Mouse (Mus musculus): ENCODE results near the gene Hspa4. TPM values are rescaled to one million over a fixed set of nuclear protein-coding genes. Genes with fewer than 3 reads are reported as not detected.

Hspa4 gene
- polyA plus RNA-seq, 1 experiment = 99.3 TPM

DNA sequence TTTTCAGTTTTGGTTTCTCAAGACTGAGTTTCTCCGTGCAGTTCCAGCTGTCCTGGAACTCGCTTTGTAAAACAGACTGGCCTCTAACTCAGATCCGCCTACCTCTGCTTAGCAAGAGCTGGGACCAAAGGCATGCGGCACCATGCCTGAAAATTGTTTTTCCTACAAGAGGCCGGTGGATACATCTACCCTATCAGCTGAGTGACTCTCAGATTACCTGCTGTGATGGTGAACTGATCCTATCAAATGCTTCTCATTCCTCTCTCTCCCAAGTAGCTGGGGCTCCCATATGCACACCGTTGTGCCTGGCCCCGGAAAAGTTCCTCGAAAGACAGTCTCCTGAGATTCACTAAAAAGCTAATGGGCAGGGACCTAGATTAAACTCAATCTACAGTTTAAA lies 37.4 kb upstream of the Hspa4 start:
- peaks cover 3% of the 10 kb centered on the region for H3K36me3 ChIP-seq (ENCODE audit: control insufficient read depth, insufficient read depth)
- no peaks in the 10 kb centered on the region for H3K27me3 ChIP-seq (ENCODE audit: control insufficient read depth, insufficient read depth, insufficient read length)
- no peak overlapping the region for H3K4me2 ChIP-seq (ENCODE audit: low read depth)
- no peak overlapping the region for H3K4me3 ChIP-seq
- no peaks in the 10 kb centered on the region for H3K79me2 ChIP-seq (ENCODE audit: control insufficient read depth, insufficient read depth)
- TF ChIP-seq TCF3 (IDR thresholded peaks at IDR 0.05; ENCODE audit: insufficient read length, low read depth) (no peak), E2F4 (IDR thresholded peaks at IDR 0.05; ENCODE audit: insufficient read depth) (no peak), MYOG (IDR thresholded peaks at IDR 0.05; ENCODE audit: control insufficient read depth in 1 of 3, insufficient read depth in 1 of 3, insufficient read length in 2 of 3, low read depth in 2 of 3) (no peak), CEBPB (IDR thresholded peaks at IDR 0.05; ENCODE audit: insufficient read depth, poor library complexity, severe bottlenecking) (no peak), USF1 (IDR thresholded peaks at IDR 0.05; ENCODE audit: low read depth) (no peak), MAX (IDR thresholded peaks at IDR 0.05; ENCODE audit: low read depth) (no peak), MYOD1 (IDR thresholded peaks at IDR 0.05; ENCODE audit: control insufficient read depth in 1 of 3, insufficient read length in 2 of 3, low read depth in 2 of 3) (no peak), TCF12 (IDR thresholded peaks at IDR 0.05; ENCODE audit: insufficient read depth, poor library complexity, severe bottlenecking) (no peak), SRF (IDR thresholded peaks at IDR 0.05; ENCODE audit: control insufficient read depth, insufficient read length, low read depth) (no peak), POLR2A (IDR thresholded peaks at IDR 0.05; ENCODE audit: insufficient read length, low read depth) (no peak), POLR2AphosphoS2 (IDR thresholded peaks at IDR 0.05; ENCODE audit: insufficient read length, low read depth) (no peak)
- no peak overlapping the region for H3ac ChIP-seq (ENCODE audit: control insufficient read depth, insufficient read length)

DNA sequence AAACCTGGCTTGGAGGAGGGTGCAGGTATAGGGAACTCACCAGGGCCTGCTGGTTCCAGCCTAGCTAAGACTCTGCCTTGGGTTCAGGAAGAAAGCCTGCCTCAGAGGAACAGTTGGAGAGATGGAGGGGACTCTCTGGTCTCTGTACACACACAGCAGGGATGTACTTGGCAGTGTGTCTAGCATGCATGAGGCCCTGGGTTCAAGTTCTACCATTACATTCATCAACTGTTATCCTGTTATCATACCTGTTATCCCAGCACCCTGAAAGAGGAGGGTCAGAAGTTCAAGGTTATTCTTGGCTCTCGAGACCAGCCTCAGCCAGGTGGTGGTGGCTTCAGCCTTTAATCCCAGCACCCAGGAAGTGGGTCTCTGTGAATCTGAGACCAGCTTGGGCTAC lies 36.7 kb upstream of the Hspa4 start:
- Histone ChIP-seq H3ac (ENCODE audit: control insufficient read depth, insufficient read length) (no peak overlapping the region), H3K79me2 (ENCODE audit: control insufficient read depth, insufficient read depth) (no peaks in the 10 kb centered on the region), H3K4me2 (ENCODE audit: low read depth) (no peak overlapping the region), H3K27me3 (ENCODE audit: control insufficient read depth, insufficient read depth, insufficient read length) (no peaks in the 10 kb centered on the region), H3K36me3 (ENCODE audit: control insufficient read depth, insufficient read depth) (peaks cover 3% of the 10 kb centered on the region), H3K4me3 (no peak overlapping the region)
- no peak for TF ChIP-seq SRF (IDR thresholded peaks at IDR 0.05; ENCODE audit: control insufficient read depth, insufficient read length, low read depth)
- no peak for TF ChIP-seq E2F4 (IDR thresholded peaks at IDR 0.05; ENCODE audit: insufficient read depth)
- no peak for TF ChIP-seq MYOD1 (IDR thresholded peaks at IDR 0.05; ENCODE audit: control insufficient read depth in 1 of 3, insufficient read length in 2 of 3, low read depth in 2 of 3)
- no peak for TF ChIP-seq USF1 (IDR thresholded peaks at IDR 0.05; ENCODE audit: low read depth)
- no peak for TF ChIP-seq POLR2AphosphoS2 (IDR thresholded peaks at IDR 0.05; ENCODE audit: insufficient read length, low read depth)
- TF ChIP-seq CEBPB (IDR thresholded peaks at IDR 0.05; ENCODE audit: insufficient read depth, poor library complexity, severe bottlenecking) = no peak
- TF ChIP-seq MAX (IDR thresholded peaks at IDR 0.05; ENCODE audit: low read depth) = no peak
- no peak for TF ChIP-seq POLR2A (IDR thresholded peaks at IDR 0.05; ENCODE audit: insufficient read length, low read depth)
- no peak for TF ChIP-seq REST (IDR thresholded peaks at IDR 0.05; ENCODE audit: insufficient read depth, insufficient read length)
- no peak for TF ChIP-seq TCF3 (IDR thresholded peaks at IDR 0.05; ENCODE audit: insufficient read length, low read depth)
- no peak for TF ChIP-seq TCF12 (IDR thresholded peaks at IDR 0.05; ENCODE audit: insufficient read depth, poor library complexity, severe bottlenecking)
- no peak for TF ChIP-seq MYOG (IDR thresholded peaks at IDR 0.05; ENCODE audit: control insufficient read depth in 1 of 3, insufficient read depth in 1 of 3, insufficient read length in 2 of 3, low read depth in 2 of 3)

DNA sequence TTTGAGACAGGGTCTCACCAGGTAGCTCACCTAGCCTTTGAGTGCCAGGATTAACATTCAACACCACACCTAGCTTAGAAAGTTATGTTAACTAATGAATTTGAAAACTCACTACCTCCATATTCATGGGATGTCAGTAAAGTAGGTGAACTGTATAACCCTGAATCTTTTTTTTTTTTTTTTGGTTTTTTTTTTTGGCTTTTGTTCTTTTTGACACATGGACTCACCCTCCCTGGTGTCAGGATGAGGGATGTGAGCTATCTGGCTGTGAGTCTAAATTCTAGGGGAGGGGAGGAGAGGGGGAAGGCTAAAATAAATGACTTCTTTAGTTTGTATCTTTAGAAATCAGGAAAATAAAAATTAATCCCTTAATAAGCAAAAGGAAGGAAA lies 35.9 kb upstream of the Hspa4 start:
- H3K79me2 ChIP-seq (ENCODE audit: control insufficient read depth, insufficient read depth) = no peaks in the 10 kb centered on the region
- no peak for TF ChIP-seq TCF3 (IDR thresholded peaks at IDR 0.05; ENCODE audit: insufficient read length, low read depth)
- TF ChIP-seq E2F4 (IDR thresholded peaks at IDR 0.05; ENCODE audit: insufficient read depth) = no peak
- TF ChIP-seq MYOG (IDR thresholded peaks at IDR 0.05; ENCODE audit: control insufficient read depth in 1 of 3, insufficient read depth in 1 of 3, insufficient read length in 2 of 3, low read depth in 2 of 3) = no peak
- no peak for TF ChIP-seq MAX (IDR thresholded peaks at IDR 0.05; ENCODE audit: low read depth)
- TF ChIP-seq CEBPB (IDR thresholded peaks at IDR 0.05; ENCODE audit: insufficient read depth, poor library complexity, severe bottlenecking) = no peak
- TF ChIP-seq POLR2A (IDR thresholded peaks at IDR 0.05; ENCODE audit: insufficient read length, low read depth) = no peak
- no peak for TF ChIP-seq POLR2AphosphoS2 (IDR thresholded peaks at IDR 0.05; ENCODE audit: insufficient read length, low read depth)
- TF ChIP-seq TCF12 (IDR thresholded peaks at IDR 0.05; ENCODE audit: insufficient read depth, poor library complexity, severe bottlenecking) = no peak
- no peak for TF ChIP-seq USF1 (IDR thresholded peaks at IDR 0.05; ENCODE audit: low read depth)
- no peak for TF ChIP-seq REST (IDR thresholded peaks at IDR 0.05; ENCODE audit: insufficient read depth, insufficient read length)
- no peak for TF ChIP-seq MYOD1 (IDR thresholded peaks at IDR 0.05; ENCODE audit: control insufficient read depth in 1 of 3, insufficient read length in 2 of 3, low read depth in 2 of 3)
- no peak for TF ChIP-seq SRF (IDR thresholded peaks at IDR 0.05; ENCODE audit: control insufficient read depth, insufficient read length, low read depth)
- H3K27me3 ChIP-seq (ENCODE audit: control insufficient read depth, insufficient read depth, insufficient read length) = no peaks in the 10 kb centered on the region

DNA sequence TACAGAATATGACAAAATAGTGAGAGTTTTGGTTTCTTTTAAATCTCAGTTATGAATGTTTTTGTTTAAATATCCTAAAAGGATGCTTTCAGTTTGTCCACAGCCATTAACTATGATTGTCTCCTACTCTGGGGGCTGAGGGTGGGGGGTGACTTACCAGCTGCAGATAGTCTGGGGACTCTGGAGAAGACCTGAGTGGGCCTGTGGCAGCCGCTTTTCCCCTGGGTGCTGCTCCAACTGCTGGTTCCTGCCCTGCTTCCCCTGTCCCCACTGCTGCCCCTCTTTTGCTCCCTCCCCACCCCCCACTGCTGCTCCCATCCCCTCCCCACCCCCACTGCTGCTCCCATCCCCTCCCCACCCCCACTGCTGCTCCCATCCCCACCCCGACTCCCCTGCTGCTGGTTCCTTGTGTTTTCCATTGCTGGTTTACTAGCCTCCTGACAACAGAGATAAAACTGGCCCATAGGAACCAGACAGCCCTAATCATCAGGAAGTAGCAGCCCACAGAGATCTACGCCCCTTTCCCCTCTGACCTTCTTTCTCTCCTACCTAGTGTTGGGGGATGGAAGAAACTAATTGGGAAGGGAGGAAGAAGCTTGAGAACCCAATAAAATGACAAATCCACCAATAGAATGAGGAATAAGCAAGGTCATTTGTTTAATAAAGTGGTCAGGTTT lies 35.4 kb upstream of the Hspa4 start:
- TF ChIP-seq POLR2A (IDR thresholded peaks at IDR 0.05; ENCODE audit: insufficient read length, low read depth) = no peak
- TF ChIP-seq MYOD1 (IDR thresholded peaks at IDR 0.05; ENCODE audit: control insufficient read depth in 1 of 3, insufficient read length in 2 of 3, low read depth in 2 of 3) = no peak
- no peak for TF ChIP-seq POLR2AphosphoS2 (IDR thresholded peaks at IDR 0.05; ENCODE audit: insufficient read length, low read depth)
- no peak for TF ChIP-seq TCF12 (IDR thresholded peaks at IDR 0.05; ENCODE audit: insufficient read depth, poor library complexity, severe bottlenecking)
- TF ChIP-seq REST (IDR thresholded peaks at IDR 0.05; ENCODE audit: insufficient read depth, insufficient read length) = no peak
- no peak for TF ChIP-seq USF1 (IDR thresholded peaks at IDR 0.05; ENCODE audit: low read depth)
- TF ChIP-seq MYOG (IDR thresholded peaks at IDR 0.05; ENCODE audit: control insufficient read depth in 1 of 3, insufficient read depth in 1 of 3, insufficient read length in 2 of 3, low read depth in 2 of 3) = no peak
- no peak for TF ChIP-seq E2F4 (IDR thresholded peaks at IDR 0.05; ENCODE audit: insufficient read depth)
- no peak for TF ChIP-seq TCF3 (IDR thresholded peaks at IDR 0.05; ENCODE audit: insufficient read length, low read depth)
- no peak overlapping the region for H3K4me2 ChIP-seq (ENCODE audit: low read depth)

More for the DNA sequence above, 35.9 kb upstream of the Hspa4 start:
- Histone ChIP-seq H3K4me2 (ENCODE audit: low read depth) (no peak overlapping the region), H3K4me3 (no peak overlapping the region), H3K36me3 (ENCODE audit: control insufficient read depth, insufficient read depth) (peaks cover 3% of the 10 kb centered on the region), H3ac (ENCODE audit: control insufficient read depth, insufficient read length) (no peak overlapping the region)

More for the DNA sequence above, 35.4 kb upstream of the Hspa4 start:
- no peak overlapping the region for H3K4me3 ChIP-seq
- no peak overlapping the region for H3ac ChIP-seq (ENCODE audit: control insufficient read depth, insufficient read length)
- peaks cover 3% of the 10 kb centered on the region for H3K36me3 ChIP-seq (ENCODE audit: control insufficient read depth, insufficient read depth)
- no peaks in the 10 kb centered on the region for H3K79me2 ChIP-seq (ENCODE audit: control insufficient read depth, insufficient read depth)
- no peaks in the 10 kb centered on the region for H3K27me3 ChIP-seq (ENCODE audit: control insufficient read depth, insufficient read depth, insufficient read length)

Data from myocyte (in vitro differentiated cells).